Mouse (Mus musculus): ENCODE data around the gene Aknad1. TPM values are rescaled to one million over a fixed set of nuclear protein-coding genes. Genes with fewer than 3 reads are reported as not detected.

Aknad1 gene
- total and polyA plus RNA-seq, 3 experiments: not detected

- H3K4me3 ChIP-seq (replicated peaks in 1 of 3; ENCODE audit: low read depth in 2 of 3, low read length in 2 of 3, poor library complexity in 1 of 3): no peak overlapping the region
- no peak overlapping the region for H3K4me2 ChIP-seq (ENCODE audit: insufficient read depth, low read depth, poor library complexity, severe bottlenecking)
- in situ Hi-C loops (cut with MboI; ENCODE audit: low pct_ligation_motif_present, low pct_unique_long_range_greater_than_20kb, low sequenced_read_pairs): no loop called here
- H3K27me3 ChIP-seq (replicated peaks): no peaks in the 10 kb centered on the region
- no peak for DNase-seq (ENCODE audit: extremely low read depth)
- H3K9me3 ChIP-seq (replicated peaks; ENCODE audit: low read length): peaks cover 5% of the 10 kb centered on the region
- peaks cover 0 to 9% of the 10 kb centered on the region in 2 experiments; a peak in 1 of 4 replicates for H3K4me1 ChIP-seq (ENCODE audit: control insufficient read depth in 1 of 2, insufficient read depth in 2 of 2)
- no peaks in the 10 kb centered on the region for H3K79me2 ChIP-seq (replicated peaks; ENCODE audit: control insufficient read depth, extremely low read depth, insufficient read depth, poor library complexity, severe bottlenecking)
- H3K36me3 ChIP-seq (replicated peaks in 1 of 2; ENCODE audit: control insufficient read depth in 1 of 2, insufficient read depth in 1 of 2, low read length in 1 of 2): peaks cover 11 to 30% of the 10 kb centered on the region in 2 experiments
- no peak overlapping the region for H3K9ac ChIP-seq (ENCODE audit: insufficient read depth, low read depth)
- no peak for TF ChIP-seq CHD1 (IDR thresholded peaks at IDR 0.05; ENCODE audit: low read depth, low read length)
- no peak for TF ChIP-seq MEF2A (IDR thresholded peaks at IDR 0.05; ENCODE audit: borderline replicate concordance, low read depth, low read length)
- TF ChIP-seq USF1 (IDR thresholded peaks at IDR 0.05; ENCODE audit: low read depth, low read length): no peak
- no peak for TF ChIP-seq ZC3H11A (IDR thresholded peaks at IDR 0.05; ENCODE audit: low read depth, low read length)
- TF ChIP-seq GABPA (IDR thresholded peaks at IDR 0.05; ENCODE audit: insufficient replicate concordance, low read depth, low read length): no peak
- no peak for TF ChIP-seq SMC3 (IDR thresholded peaks at IDR 0.05; ENCODE audit: low read depth, low read length)
- no peak for TF ChIP-seq JUN (IDR thresholded peaks at IDR 0.05; ENCODE audit: insufficient read depth, low read depth, low read length)
- TF ChIP-seq HCFC1 (IDR thresholded peaks at IDR 0.05; ENCODE audit: low read depth, low read length): no peak
- TF ChIP-seq ZMIZ1 (IDR thresholded peaks at IDR 0.05; ENCODE audit: low read depth, low read length): no peak
- no peak for TF ChIP-seq MAZ (IDR thresholded peaks at IDR 0.05; ENCODE audit: low read depth, low read length)
- no peak for TF ChIP-seq TCF12 (IDR thresholded peaks at IDR 0.05; ENCODE audit: low read depth, low read length)
- TF ChIP-seq EP300 (IDR thresholded peaks at IDR 0.05; ENCODE audit: low read length): no peak
- no peak for TF ChIP-seq IRF4 (IDR thresholded peaks at IDR 0.05; ENCODE audit: low read depth, low read length)
- TF ChIP-seq ETS1 (conservative IDR thresholded peaks at IDR 0.05; ENCODE audit: low read depth, low read length): no peak
- dilution Hi-C loops (cut with MboI; ENCODE audit: extremely low pct_ligation_motif_present, extremely low pct_unique_long_range_greater_than_20kb, low sequenced_read_pairs): no loop called here
- H3K27ac ChIP-seq (ENCODE audit: insufficient read depth, low read depth): no peak overlapping the region
Observed at GRCm38 (mm10) chr3:108694321-108694720, 45.1 kb upstream of the Aknad1 start.

GRCm38 (mm10) chr3:108698662-108699061 is 40.8 kb upstream of the Aknad1 start:
- H3K4me2 ChIP-seq (ENCODE audit: insufficient read depth, low read depth, poor library complexity, severe bottlenecking): no peak overlapping the region
- no peak overlapping the region for H3K9ac ChIP-seq (ENCODE audit: insufficient read depth, low read depth)
- peaks cover 5% of the 10 kb centered on the region for H3K9me3 ChIP-seq (replicated peaks; ENCODE audit: low read length)
- H3K27ac ChIP-seq (ENCODE audit: insufficient read depth, low read depth): no peak overlapping the region
- H3K27me3 ChIP-seq (replicated peaks): no peaks in the 10 kb centered on the region
- H3K36me3 ChIP-seq (replicated peaks in 1 of 2; ENCODE audit: control insufficient read depth in 1 of 2, insufficient read depth in 1 of 2, low read length in 1 of 2): peaks cover 16 to 44% of the 10 kb centered on the region in 2 experiments
- in situ Hi-C loops (cut with MboI; ENCODE audit: low pct_ligation_motif_present, low pct_unique_long_range_greater_than_20kb, low sequenced_read_pairs) (loop anchor here (5.0 kb wide), 1 partner anchor 74 kb away; no protein-coding TSS in a partner anchor), dilution Hi-C loops (cut with MboI; ENCODE audit: extremely low pct_ligation_motif_present, extremely low pct_unique_long_range_greater_than_20kb, low sequenced_read_pairs) (no loop called here)
- no peak for DNase-seq (ENCODE audit: extremely low read depth)
- H3K4me3 ChIP-seq (replicated peaks in 1 of 3; ENCODE audit: low read depth in 2 of 3, low read length in 2 of 3, poor library complexity in 1 of 3): no peak overlapping the region
- H3K79me2 ChIP-seq (replicated peaks; ENCODE audit: control insufficient read depth, extremely low read depth, insufficient read depth, poor library complexity, severe bottlenecking): no peaks in the 10 kb centered on the region
- peaks cover 9 to 21% of the 10 kb centered on the region in 2 experiments for H3K4me1 ChIP-seq (ENCODE audit: control insufficient read depth in 1 of 2, insufficient read depth in 2 of 2)
- TF ChIP-seq USF2 (conservative IDR thresholded peaks at IDR 0.05; ENCODE audit: low read depth, low read length) (no peak), SMC3 (IDR thresholded peaks at IDR 0.05; ENCODE audit: low read depth, low read length) (no peak), KAT2A (IDR thresholded peaks at IDR 0.05; ENCODE audit: insufficient replicate concordance, low read length) (no peak), MAX (IDR thresholded peaks at IDR 0.05; ENCODE audit: low read length) (no peak), CTCF (conservative IDR thresholded peaks at IDR 0.05 in 1 of 2, IDR thresholded peaks at IDR 0.05 in 1 of 2; ENCODE audit: low read depth in 2 of 2, low read length in 2 of 2) (no peak), NRF1 (IDR thresholded peaks at IDR 0.05; ENCODE audit: low read depth, low read length) (no peak), RCOR1 (conservative IDR thresholded peaks at IDR 0.05; ENCODE audit: low read depth, low read length) (no peak), MEF2A (IDR thresholded peaks at IDR 0.05; ENCODE audit: borderline replicate concordance, low read depth, low read length) (no peak)
